Mouse (Mus musculus) heart, embryonic 16.5 days (tissue): ENCODE data around the gene Trappc12. TPM values are rescaled to one million over a fixed set of nuclear protein-coding genes. Genes with fewer than 3 reads are reported as not detected.

Experiments
- ATAC-seq: fragments of 200-750 bp; cut with Nextera tagmentation; replicated peaks from 2 replicates; pipeline ENCODE4 v1.8.0; 2017; ENCODE audit warnings: moderate number of reproducible peaks; ENCODE audit not compliant: insufficient read depth, low FRiP score; ENCODE audit errors: extremely low read depth
- H3K27ac ChIP-seq: fragments of 300-500 bp; sonication (generic); 2 replicates; pipeline ENCODE4 v1.5.1; 2014; ENCODE audit warnings: mild to moderate bottlenecking, low read length, control low read depth, moderate library complexity
- H3K27me3 ChIP-seq: fragments of 300-500 bp; sonication (generic); 2 replicates; pipeline ENCODE4 v1.6.1; 2014; ENCODE audit warnings: low read length, mixed read lengths; ENCODE audit not compliant: control insufficient read depth, insufficient read depth
- H3K36me3 ChIP-seq: fragments of 300-500 bp; sonication (generic); 2 replicates; pipeline ENCODE4 v1.6.1; 2014; ENCODE audit not compliant: control insufficient read depth, insufficient read depth
- H3K4me1 ChIP-seq: fragments of 300-500 bp; sonication (generic); 2 replicates; pipeline ENCODE4 v1.6.1; 2014; ENCODE audit warnings: low read length, mixed read lengths; ENCODE audit not compliant: control insufficient read depth, insufficient read depth
- H3K4me2 ChIP-seq: fragments of 300-500 bp; sonication (generic); 2 replicates; pipeline ENCODE4 v1.6.1; 2014; ENCODE audit warnings: low read depth, mild to moderate bottlenecking, control low read depth, low read length
- H3K4me3 ChIP-seq: fragments of 300-500 bp; sonication (generic); 2 replicates; pipeline ENCODE4 v1.5.1; 2014; ENCODE audit warnings: mild to moderate bottlenecking, control low read depth, low read length
- H3K9ac ChIP-seq: fragments of 300-500 bp; sonication (generic); 2 replicates; pipeline ENCODE4 v1.6.1; 2014; ENCODE audit warnings: low read length, control low read depth
- H3K9me3 ChIP-seq: fragments of 300-500 bp; sonication (generic); replicated peaks from 2 replicates; pipeline ENCODE4 v1.6.1; 2016; ENCODE audit warnings: low read length; ENCODE audit not compliant: control insufficient read depth
- WGBS: fragments of 180-500 bp; shearing (Covaris S2); extraction: QIAGEN DNeasy Blood & Tissue Kit; methylation state at CpG from one replicate; pipeline ENCODE4 v1.1.7; 2014; 5-methylcytosine and 5-hydroxymethylcytosine counted together
- polyA plus RNA-seq: library from polyadenylated mRNA; unstranded; fragments of >200 nt; fragmentation: Nextera tagmentation; extraction: Ambion mirVana; gene quantifications from 2 replicates; pipeline ENCODE4 v1.2.1, GENCODE M21; 2015

Gene Trappc12
- polyA plus RNA-seq, 1 experiment from 2014 or later = 34.5 TPM

DNA sequence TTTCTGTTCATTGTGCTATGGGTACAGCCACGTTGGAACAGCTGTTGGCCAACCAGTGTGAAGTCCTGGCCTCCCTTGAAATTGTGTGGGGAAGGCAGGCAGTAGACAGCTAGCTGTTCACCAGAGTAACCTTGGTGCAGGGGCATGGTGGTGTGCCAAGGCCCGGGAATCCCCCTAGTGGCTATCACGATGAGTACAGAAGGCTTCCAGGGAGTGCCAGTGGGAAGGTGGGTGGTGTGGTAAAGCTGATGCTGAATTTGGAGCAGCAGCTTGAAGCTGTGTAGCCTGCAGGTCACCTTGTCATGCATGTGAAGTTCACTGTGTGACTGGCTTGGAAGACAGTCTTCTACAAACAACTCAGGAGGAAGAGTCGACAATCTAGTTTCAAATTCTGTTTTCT lies 34.1 kb upstream of the Trappc12 start:
- no peak overlapping the region for H3K4me3 ChIP-seq
- 30% methylated on average over 4 of the region's 4 CpGs for WGBS
- no peaks in the 10 kb centered on the region for H3K4me1 ChIP-seq
- H3K9me3 ChIP-seq = no peaks in the 10 kb centered on the region
- no peaks in the 10 kb centered on the region for H3K27me3 ChIP-seq
- H3K9ac ChIP-seq = no peak overlapping the region
- no peaks in the 10 kb centered on the region for H3K36me3 ChIP-seq
- no peak overlapping the region for H3K4me2 ChIP-seq
- ATAC-seq = peak; percentile 41
- H3K27ac ChIP-seq = no peak overlapping the region

DNA sequence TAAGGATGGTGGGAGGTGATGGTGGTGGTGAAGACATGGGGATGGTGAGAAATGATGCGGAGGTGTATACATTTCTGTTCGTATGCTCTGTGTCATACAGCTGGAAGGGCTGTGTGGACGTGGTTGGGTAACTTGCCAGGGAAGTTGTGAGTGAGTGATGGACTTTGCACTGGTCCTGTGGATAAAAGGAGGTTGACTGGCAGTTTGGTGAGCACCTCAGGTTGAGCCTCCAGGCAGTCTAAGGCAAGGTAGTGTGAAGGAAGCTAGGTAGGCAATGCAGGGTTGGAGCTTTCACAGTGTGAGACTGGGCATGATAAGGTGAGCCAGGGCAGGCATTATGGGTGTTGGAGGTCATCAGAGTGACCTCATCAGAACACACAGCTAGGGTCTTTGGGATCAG lies 32.4 kb upstream of the Trappc12 start:
- ATAC-seq = no peak
- H3K9me3 ChIP-seq = no peaks in the 10 kb centered on the region
- no peaks in the 10 kb centered on the region for H3K36me3 ChIP-seq
- H3K27me3 ChIP-seq = no peaks in the 10 kb centered on the region
- WGBS = 79% methylated on average over 3 of the region's 3 CpGs
- no peak overlapping the region for H3K4me2 ChIP-seq
- H3K27ac ChIP-seq = no peak overlapping the region
- H3K4me1 ChIP-seq = no peaks in the 10 kb centered on the region
- no peak overlapping the region for H3K4me3 ChIP-seq
- H3K9ac ChIP-seq = no peak overlapping the region

DNA sequence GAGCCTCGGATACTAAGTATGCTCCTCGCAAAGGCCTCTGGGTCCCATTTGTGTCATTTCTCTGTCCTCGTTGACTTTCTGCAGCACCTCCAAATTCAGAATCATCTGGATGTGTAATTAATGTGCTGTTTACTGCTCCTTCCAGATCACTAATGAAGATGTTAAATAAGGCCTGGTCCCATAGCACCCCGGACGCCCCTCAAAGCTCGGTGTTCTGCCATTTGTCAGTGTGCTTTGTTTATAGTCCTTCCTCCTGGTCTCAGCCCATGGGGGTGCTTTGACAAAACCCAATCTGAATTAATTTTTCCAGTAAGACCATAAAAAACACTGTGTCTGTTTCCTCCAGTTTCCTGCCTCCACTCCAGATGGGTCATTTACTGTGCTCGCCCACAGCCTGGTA lies 29.9 kb upstream of the Trappc12 start:
- H3K9me3 ChIP-seq = no peaks in the 10 kb centered on the region
- no peak for ATAC-seq
- H3K27ac ChIP-seq = no peak overlapping the region
- H3K4me3 ChIP-seq = no peak overlapping the region
- H3K27me3 ChIP-seq = no peaks in the 10 kb centered on the region
- no peaks in the 10 kb centered on the region for H3K36me3 ChIP-seq
- no peaks in the 10 kb centered on the region for H3K4me1 ChIP-seq
- no peak overlapping the region for H3K9ac ChIP-seq
- no peak overlapping the region for H3K4me2 ChIP-seq
- 85% methylated on average over 7 of the region's 7 CpGs for WGBS

DNA sequence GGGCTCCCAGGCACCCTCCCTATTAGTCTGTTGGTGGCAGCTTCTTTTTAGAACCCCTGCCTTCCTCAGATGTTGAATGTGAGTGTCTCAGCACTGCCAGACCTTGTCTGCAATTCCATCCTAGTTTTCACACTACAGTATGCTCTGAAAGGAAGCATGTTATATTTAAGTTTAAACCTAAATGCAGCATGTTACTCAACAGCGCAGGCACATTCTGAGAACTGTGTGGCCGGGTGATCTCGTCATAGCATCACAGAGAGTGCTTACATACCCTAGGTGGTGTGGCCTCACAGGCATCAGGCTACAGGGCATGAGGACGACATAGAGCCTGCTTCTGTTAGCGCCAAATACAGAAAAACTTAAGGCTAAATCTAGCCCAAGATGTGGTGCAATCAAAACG lies 25.4 kb upstream of the Trappc12 start:
- no peak for ATAC-seq
- 83% methylated on average over 6 of the region's 6 CpGs for WGBS
- H3K27ac ChIP-seq = no peak overlapping the region

DNA sequence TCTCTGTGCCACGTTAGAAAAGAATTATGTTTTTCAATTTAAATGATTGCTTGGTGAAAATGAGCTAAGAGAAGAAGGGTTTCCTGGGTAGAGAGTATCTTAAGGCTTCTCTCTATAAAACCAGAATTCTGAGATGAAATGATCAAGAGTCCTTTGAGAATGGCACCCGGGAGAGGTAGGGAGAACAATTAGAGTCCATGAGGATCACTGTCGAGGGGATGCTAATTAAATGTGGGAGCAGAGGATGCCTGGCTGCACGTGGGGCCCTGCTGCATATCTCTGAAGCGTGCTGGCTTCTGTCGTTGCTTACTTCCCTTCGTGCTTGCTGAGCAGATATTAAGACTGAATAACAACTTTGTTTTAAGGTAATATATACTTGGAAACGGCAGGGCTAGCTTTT lies 24.8 kb upstream of the Trappc12 start:
- ATAC-seq = no peak
- no peak overlapping the region for H3K27ac ChIP-seq
- 61% methylated on average over 8 of the region's 8 CpGs for WGBS
- H3K4me1 ChIP-seq = no peaks in the 10 kb centered on the region
- H3K27me3 ChIP-seq = no peaks in the 10 kb centered on the region
- H3K4me2 ChIP-seq = no peak overlapping the region
- H3K4me3 ChIP-seq = no peak overlapping the region
- H3K9me3 ChIP-seq = no peaks in the 10 kb centered on the region
- no peak overlapping the region for H3K9ac ChIP-seq
- no peaks in the 10 kb centered on the region for H3K36me3 ChIP-seq

More for the DNA sequence above, 25.4 kb upstream of the Trappc12 start:
- Histone ChIP-seq H3K9me3 (no peaks in the 10 kb centered on the region), H3K36me3 (no peaks in the 10 kb centered on the region), H3K27me3 (no peaks in the 10 kb centered on the region), H3K4me3 (no peak overlapping the region), H3K9ac (no peak overlapping the region), H3K4me1 (no peaks in the 10 kb centered on the region), H3K4me2 (no peak overlapping the region)

DNA sequence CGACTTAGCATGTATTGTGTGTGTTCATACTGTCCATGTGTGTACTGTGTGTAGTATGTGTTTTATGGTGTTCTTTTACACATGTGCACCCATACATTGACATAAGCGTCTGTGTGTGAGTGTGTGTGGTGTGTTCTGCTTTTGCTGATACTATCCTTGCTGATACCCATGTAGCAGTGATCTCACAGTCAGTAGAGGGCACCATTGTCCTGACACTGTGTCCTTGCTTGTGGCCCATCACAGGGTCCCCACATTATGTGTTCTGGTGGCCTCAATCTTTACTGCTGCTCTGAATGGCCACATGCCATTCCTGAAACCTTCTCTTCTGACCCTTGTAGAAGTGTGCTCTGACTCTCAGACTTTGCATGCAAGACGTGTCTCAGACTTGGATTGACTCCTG lies 23.5 kb upstream of the Trappc12 start:
- Histone ChIP-seq H3K9ac (no peak overlapping the region), H3K9me3 (no peaks in the 10 kb centered on the region), H3K27ac (no peak overlapping the region), H3K4me2 (no peak overlapping the region), H3K4me1 (0 out of 2 replicates have a peak, but pooled peaks cover 3% of the 10 kb centered on the region), H3K27me3 (no peaks in the 10 kb centered on the region), H3K36me3 (no peaks in the 10 kb centered on the region), H3K4me3 (no peak overlapping the region)
- 82% methylated on average over 3 of the region's 3 CpGs for WGBS
- ATAC-seq = no peak

DNA sequence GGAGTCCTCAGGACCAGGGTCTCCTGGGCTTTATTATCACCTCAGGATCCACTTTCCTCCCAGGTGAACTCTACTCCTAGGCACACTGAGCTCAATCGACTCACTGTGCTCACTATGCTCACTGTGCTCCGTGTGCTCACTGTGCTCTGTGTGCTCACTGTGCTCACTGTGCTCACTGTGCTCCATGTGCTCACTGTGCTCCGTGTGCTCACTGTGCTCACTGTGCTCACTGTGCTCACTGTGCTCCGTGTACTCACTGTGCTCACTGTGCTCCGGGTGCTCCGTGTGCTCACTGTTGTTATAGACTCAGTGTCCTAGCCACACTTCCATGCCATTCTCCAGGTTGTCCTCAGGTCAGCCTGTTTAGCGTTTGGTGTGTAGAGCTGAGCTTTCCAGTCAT lies 19.7 kb upstream of the Trappc12 start:
- Histone ChIP-seq H3K36me3 (no peaks in the 10 kb centered on the region; the same call in 1 of the 2 replicates), H3K27ac (no peak overlapping the region), H3K4me1 (0 out of 2 replicates have a peak, but pooled peaks cover 3% of the 10 kb centered on the region), H3K4me2 (no peak overlapping the region), H3K4me3 (no peak overlapping the region), H3K9me3 (no peaks in the 10 kb centered on the region), H3K9ac (no peak overlapping the region), H3K27me3 (no peaks in the 10 kb centered on the region)
- 93% methylated on average over 7 of the region's 7 CpGs for WGBS
- ATAC-seq = no peak

DNA sequence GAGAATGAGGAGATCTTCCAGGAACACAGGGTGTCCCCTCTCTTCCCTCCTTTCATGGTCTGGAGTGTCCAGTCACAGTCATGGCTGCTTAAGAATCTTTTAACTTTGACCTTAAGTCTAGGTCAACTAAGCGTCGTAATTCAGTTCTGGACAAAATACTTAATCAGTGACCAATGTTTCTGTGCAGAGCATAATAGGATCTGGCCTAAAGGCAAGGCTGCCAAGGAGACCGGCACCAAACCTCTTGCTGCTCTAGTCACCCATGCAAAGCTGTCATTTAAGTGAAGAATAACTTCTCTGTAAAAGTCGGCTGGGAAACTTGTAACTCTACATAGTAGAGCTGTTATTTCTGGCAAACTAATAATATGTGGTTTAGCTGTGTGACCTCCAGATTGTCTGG lies 5.7 kb upstream of the Trappc12 start:
- Histone ChIP-seq H3K27me3 (no peaks in the 10 kb centered on the region), H3K4me3 (no peak overlapping the region), H3K9ac (no peak overlapping the region), H3K27ac (no peak overlapping the region), H3K36me3 (no peaks in the 10 kb centered on the region), H3K9me3 (no peaks in the 10 kb centered on the region), H3K4me1 (peaks cover 6% of the 10 kb centered on the region), H3K4me2 (no peak overlapping the region)
- ATAC-seq = no peak
- WGBS = 81% methylated on average over 4 of the region's 4 CpGs

DNA sequence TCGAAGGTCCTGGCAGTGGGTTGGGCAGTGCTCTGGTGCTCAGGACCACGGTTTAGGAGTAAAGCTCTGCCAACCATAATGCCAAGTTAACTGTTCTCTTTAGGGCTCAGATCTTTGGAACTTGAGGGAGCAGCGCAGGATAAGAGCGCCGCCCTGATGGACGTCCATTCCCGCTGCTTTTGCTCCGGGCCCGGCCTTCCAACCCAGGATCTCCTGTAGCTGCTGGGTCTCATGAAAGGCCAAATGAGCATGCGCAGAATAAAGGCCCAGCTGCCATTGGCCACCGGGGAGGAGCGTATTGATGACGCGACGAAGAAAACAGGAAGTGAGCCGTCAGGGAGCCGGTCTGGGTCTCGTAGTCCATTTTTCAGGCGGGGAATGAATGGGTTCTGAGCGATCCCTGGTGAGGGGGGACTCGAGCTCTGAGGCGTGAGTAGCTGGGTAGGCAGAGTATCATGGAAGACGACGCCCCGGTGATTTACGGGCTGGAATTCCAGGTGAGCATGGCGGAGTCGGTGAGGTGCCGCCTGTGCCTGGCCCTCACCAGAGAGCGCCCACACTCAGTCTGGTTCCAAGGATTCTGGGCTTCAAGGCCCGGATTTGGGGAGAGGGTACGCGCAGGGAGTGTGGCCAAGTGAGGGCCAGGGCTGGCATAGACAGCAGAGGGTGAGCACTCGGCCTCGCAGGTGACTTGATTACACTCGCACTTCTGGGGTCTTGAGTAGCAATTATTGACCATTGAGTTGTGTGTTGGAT lies 1.4 kb upstream of the Trappc12 start, which contains the start of gene Eipr1:
Gene Eipr1, plus strand, starts transcription at position 296 of the 756 bp plus-strand sequence.
- peak within 1 kb of the TSS; percentile 78 for H3K4me3 ChIP-seq
- peaks cover 12% of the 10 kb centered on the region for H3K4me1 ChIP-seq
- peak within 1 kb of the TSS; percentile 68 for H3K27ac ChIP-seq
- ATAC-seq = peak; percentile 83
- peak within 1 kb of the TSS; percentile 82 for H3K9ac ChIP-seq
- H3K9me3 ChIP-seq = no peaks in the 10 kb centered on the region
- WGBS = 3% methylated on average over 36 of the region's 36 CpGs
- peak within 1 kb of the TSS; percentile 98 for H3K4me2 ChIP-seq
- peaks cover 4% of the 10 kb centered on the region; the same call in 1 of the 2 replicates for H3K36me3 ChIP-seq
- H3K27me3 ChIP-seq = no peaks in the 10 kb centered on the region
